Mouse (Mus musculus) mature B cell (primary cell): ENCODE measurements around the gene Tssc4.

Experiments
- in situ Hi-C: fragments of 300-500 bp; cut with MboI; formaldehyde crosslinking; loops from 2 replicates; pipeline ENCODE4 v1.14.3; 2019

Gene Tssc4

GRCm38 (mm10) chr7:143044826-143045206, 24.2 kb upstream of the Tssc4 start:
- in situ Hi-C loops = no loop called here

GRCm38 (mm10) chr7:143046358-143046757, 22.7 kb upstream of the Tssc4 start:
- in situ Hi-C loops = no loop called here

- in situ Hi-C loops = no loop called here
Measured at GRCm38 (mm10) chr7:143049331-143049730, 19.7 kb upstream of the Tssc4 start.

- in situ Hi-C loops = no loop called here
Measured at GRCm38 (mm10) chr7:143049841-143050816, 18.9 kb upstream of the Tssc4 start.

GRCm38 (mm10) chr7:143051316-143051715, 17.7 kb upstream of the Tssc4 start:
- in situ Hi-C loops = no loop called here

GRCm38 (mm10) chr7:143052626-143053007, 16.4 kb upstream of the Tssc4 start, which contains the start of gene Cd81:
Gene Cd81, plus strand, starts transcription at chr7:143052739.
- in situ Hi-C loops = no loop called here

- in situ Hi-C loops = no loop called here
Measured at GRCm38 (mm10) chr7:143053008-143053899, 15.8 kb upstream of the Tssc4 start.

- in situ Hi-C loops = no loop called here
Measured at GRCm38 (mm10) chr7:143053961-143054611, 15.0 kb upstream of the Tssc4 start.

GRCm38 (mm10) chr7:143054612-143054965, 14.5 kb upstream of the Tssc4 start:
- in situ Hi-C loops = no loop called here

GRCm38 (mm10) chr7:143055001-143055400, 14.0 kb upstream of the Tssc4 start:
- in situ Hi-C loops = no loop called here

- in situ Hi-C loops = no loop called here
Measured at GRCm38 (mm10) chr7:143055499-143056186, 13.4 kb upstream of the Tssc4 start.

- in situ Hi-C loops = no loop called here
Measured at GRCm38 (mm10) chr7:143057023-143057422, 12.0 kb upstream of the Tssc4 start.

GRCm38 (mm10) chr7:143057667-143058220, 11.3 kb upstream of the Tssc4 start:
- in situ Hi-C loops = no loop called here

GRCm38 (mm10) chr7:143058221-143058697, 10.8 kb upstream of the Tssc4 start:
- in situ Hi-C loops = no loop called here

GRCm38 (mm10) chr7:143059202-143059870, 9.7 kb upstream of the Tssc4 start:
- in situ Hi-C loops = no loop called here

- in situ Hi-C loops = no loop called here
Measured at GRCm38 (mm10) chr7:143062704-143063103, 6.3 kb upstream of the Tssc4 start.

GRCm38 (mm10) chr7:143064226-143064625, 4.8 kb upstream of the Tssc4 start:
- in situ Hi-C loops = no loop called here

- in situ Hi-C loops = loop anchor here (5.0 kb wide), 1 partner anchor 58 kb away; the partner anchor contains the start of gene Tspan32
Measured at GRCm38 (mm10) chr7:143065692-143066091, 3.4 kb upstream of the Tssc4 start.

GRCm38 (mm10) chr7:143067469-143067868, 1.6 kb upstream of the Tssc4 start:
- in situ Hi-C loops = loop anchor here (5.0 kb wide), 1 partner anchor 60 kb away; the partner anchor contains the start of gene Tspan32

GRCm38 (mm10) chr7:143067897-143068296, 1.2 kb upstream of the Tssc4 start:
- in situ Hi-C loops = loop anchor here (5.0 kb wide), 1 partner anchor 61 kb away; the partner anchor contains the start of gene Tspan32
